Mouse (Mus musculus) hindbrain, embryonic 13.5 days (tissue): Measurements from ENCODE around the gene Lrrc46. TPM values are rescaled to one million over a fixed set of nuclear protein-coding genes. Genes with fewer than 3 reads are reported as not detected.
A peak's percentile ranks its signal among the peaks of the same experiment; 100 is the strongest.

Experiments
- ATAC-seq: fragments of 200-750 bp; cut with Nextera tagmentation; 2 replicates; pipeline ENCODE4 v1.8.0; 2017; ENCODE audit warnings: moderate TSS enrichment; ENCODE audit not compliant: low FRiP score
- H3K27ac ChIP-seq: fragments of 300-500 bp; sonication (generic); 2 replicates; pipeline ENCODE4 v1.5.1; 2015; ENCODE audit warnings: inconsistent platforms, mild to moderate bottlenecking, moderate library complexity
- H3K27me3 ChIP-seq: fragments of 300-500 bp; sonication (generic); 2 replicates; pipeline ENCODE4 v1.6.1; 2015; ENCODE audit warnings: mild to moderate bottlenecking, inconsistent platforms
- H3K36me3 ChIP-seq: fragments of 300-500 bp; sonication (generic); 2 replicates; pipeline ENCODE4 v1.6.1; 2015; ENCODE audit warnings: mild to moderate bottlenecking, inconsistent platforms
- H3K4me1 ChIP-seq: fragments of 300-500 bp; sonication (generic); replicated peaks from 2 replicates; pipeline ENCODE4 v1.6.1; 2015; ENCODE audit warnings: inconsistent platforms
- H3K4me2 ChIP-seq: fragments of 300-500 bp; sonication (generic); 2 replicates; pipeline ENCODE4 v1.6.1; 2015; ENCODE audit warnings: inconsistent platforms, mild to moderate bottlenecking, moderate library complexity
- H3K4me3 ChIP-seq: fragments of 300-500 bp; sonication (generic); 2 replicates; pipeline ENCODE4 v1.5.1; 2015; ENCODE audit warnings: mild to moderate bottlenecking, inconsistent platforms
- H3K9ac ChIP-seq: fragments of 300-500 bp; sonication (generic); 2 replicates; pipeline ENCODE4 v1.6.1; 2015; ENCODE audit warnings: mild to moderate bottlenecking, inconsistent platforms
- H3K9me3 ChIP-seq: fragments of 300-500 bp; sonication (generic); 2 replicates; pipeline ENCODE4 v1.6.1; 2016; ENCODE audit warnings: inconsistent platforms
- whole genome bisulfite sequencing: fragments of 180-500 bp; shearing (Covaris S2); methylation state at CpG from one replicate; pipeline ENCODE4 v1.1.7; 2015; 5-methylcytosine and 5-hydroxymethylcytosine counted together
- polyA plus RNA-seq: library from polyadenylated mRNA; unstranded; fragments of >200 nt; fragmentation: Nextera tagmentation; extraction: Ambion mirVana; gene quantifications from 2 replicates; pipeline ENCODE4 v1.2.1, GENCODE M21; 2015

Gene Lrrc46
- polyA plus RNA-seq, 1 experiment from 2014 or later, result 5.6 TPM

- H3K4me2 ChIP-seq, result peak overlapping the region; percentile 81
- H3K27me3 ChIP-seq, result no peaks in the 10 kb centered on the region
- H3K36me3 ChIP-seq, result peaks cover 16% of the 10 kb centered on the region
- no peak for ATAC-seq
- peaks cover 23% of the 10 kb centered on the region for H3K4me1 ChIP-seq
- H3K4me3 ChIP-seq, result peak overlapping the region; percentile 76
- WGBS, result 50% methylated on average over 12 of the region's 12 CpGs
- 0 out of 2 replicates have a peak overlapping the region, but pooled peaks have one; percentile 68 for H3K27ac ChIP-seq
- H3K9ac ChIP-seq, result peak overlapping the region; percentile 69
- no peaks in the 10 kb centered on the region for H3K9me3 ChIP-seq
Observed at GRCm38 (mm10) chr11:97040301-97041021, 746 bp downstream of the Lrrc46 start.

- no peaks in the 10 kb centered on the region for H3K27me3 ChIP-seq
- peaks cover 3% of the 10 kb centered on the region; the same call in 1 of the 2 replicates for H3K36me3 ChIP-seq
- ATAC-seq, result no peak
- H3K27ac ChIP-seq, result no peak overlapping the region
- 68% methylated on average over 7 of the region's 7 CpGs for WGBS
- no peak overlapping the region for H3K4me2 ChIP-seq
- no peaks in the 10 kb centered on the region for H3K9me3 ChIP-seq
- H3K4me1 ChIP-seq, result peaks cover 23% of the 10 kb centered on the region
- H3K9ac ChIP-seq, result no peak overlapping the region
- H3K4me3 ChIP-seq, result no peak overlapping the region
Observed at GRCm38 (mm10) chr11:97038881-97039280, 2.3 kb downstream of the Lrrc46 start.

- no peaks in the 10 kb centered on the region for H3K36me3 ChIP-seq
- peaks cover 7% of the 10 kb centered on the region for H3K4me1 ChIP-seq
- no peaks in the 10 kb centered on the region for H3K9me3 ChIP-seq
- no peaks in the 10 kb centered on the region for H3K27me3 ChIP-seq
- ATAC-seq, result no peak
- no peak overlapping the region for H3K4me3 ChIP-seq
- no peak overlapping the region for H3K9ac ChIP-seq
- WGBS, result 68% methylated on average over 5 of the region's 5 CpGs
- H3K4me2 ChIP-seq, result no peak overlapping the region
- no peak overlapping the region for H3K27ac ChIP-seq
Observed at GRCm38 (mm10) chr11:97036141-97036540, 5.1 kb downstream of the Lrrc46 start.

- H3K36me3 ChIP-seq, result no peaks in the 10 kb centered on the region
- H3K9me3 ChIP-seq, result no peaks in the 10 kb centered on the region
- H3K9ac ChIP-seq, result no peak overlapping the region
- H3K4me1 ChIP-seq, result peaks cover 10% of the 10 kb centered on the region
- WGBS, result 83% methylated on average over 4 of the region's 4 CpGs
- H3K4me3 ChIP-seq, result no peak overlapping the region
- no peaks in the 10 kb centered on the region for H3K27me3 ChIP-seq
- ATAC-seq, result no peak
- no peak overlapping the region for H3K4me2 ChIP-seq
- H3K27ac ChIP-seq, result no peak overlapping the region
Observed at GRCm38 (mm10) chr11:97033781-97034180, 7.4 kb downstream of the Lrrc46 start.

GRCm38 (mm10) chr11:97032499-97032898 lies 8.7 kb downstream of the Lrrc46 start:
- H3K4me2 ChIP-seq, result no peak overlapping the region
- WGBS, result 95% methylated on average over 4 of the region's 4 CpGs
- 0 out of 2 replicates have a peak overlapping the region, but pooled peaks have one; percentile 19 for H3K9ac ChIP-seq
- no peak for ATAC-seq
- H3K4me3 ChIP-seq, result no peak overlapping the region
- H3K27ac ChIP-seq, result no peak overlapping the region
- H3K27me3 ChIP-seq, result no peaks in the 10 kb centered on the region
- peaks cover 10% of the 10 kb centered on the region for H3K4me1 ChIP-seq
- H3K9me3 ChIP-seq, result no peaks in the 10 kb centered on the region
- no peaks in the 10 kb centered on the region for H3K36me3 ChIP-seq

- Histone ChIP-seq H3K4me2 (no peak overlapping the region), H3K9me3 (no peaks in the 10 kb centered on the region), H3K36me3 (no peaks in the 10 kb centered on the region), H3K27me3 (no peaks in the 10 kb centered on the region), H3K9ac (no peak overlapping the region), H3K4me1 (peaks cover 10% of the 10 kb centered on the region), H3K27ac (no peak overlapping the region), H3K4me3 (no peak overlapping the region)
- no peak for ATAC-seq
- 84% methylated on average over 12 of the region's 12 CpGs for WGBS
Observed at GRCm38 (mm10) chr11:97031977-97032376, 9.2 kb downstream of the Lrrc46 start.

- ATAC-seq, result no peak
- peaks cover 18% of the 10 kb centered on the region for H3K4me1 ChIP-seq
- H3K36me3 ChIP-seq, result no peaks in the 10 kb centered on the region
- 25% methylated on average over 15 of the region's 15 CpGs for WGBS
- H3K27me3 ChIP-seq, result peaks cover 4% of the 10 kb centered on the region
- H3K9me3 ChIP-seq, result no peaks in the 10 kb centered on the region
- peak overlapping the region; percentile 71 for H3K4me2 ChIP-seq
- peak overlapping the region; percentile 85 for H3K27ac ChIP-seq
- peak overlapping the region; percentile 82 for H3K9ac ChIP-seq
- peak overlapping the region; percentile 61 for H3K4me3 ChIP-seq
Observed at GRCm38 (mm10) chr11:97030426-97030825, 10.8 kb downstream of the Lrrc46 start.

- H3K4me1 ChIP-seq, result peaks cover 19% of the 10 kb centered on the region
- peak within 1 kb of the TSS; percentile 85 for H3K27ac ChIP-seq
- peaks cover 10% of the 10 kb centered on the region for H3K27me3 ChIP-seq
- peak; percentile 85 for ATAC-seq
- WGBS, result 2% methylated on average over 25 of the region's 25 CpGs
- H3K36me3 ChIP-seq, result no peaks in the 10 kb centered on the region
- peak within 1 kb of the TSS; percentile 61 for H3K4me3 ChIP-seq
- peak within 1 kb of the TSS; percentile 71 for H3K4me2 ChIP-seq
- no peaks in the 10 kb centered on the region for H3K9me3 ChIP-seq
- peak within 1 kb of the TSS; percentile 82 for H3K9ac ChIP-seq
Observed at GRCm38 (mm10) chr11:97029686-97030417, 11.4 kb downstream of the Lrrc46 start, which contains the start of gene Scrn2. Gene Scrn2, plus strand, starts transcription at chr11:97029938.

- Histone ChIP-seq H3K27me3 (peaks cover 50% of the 10 kb centered on the region), H3K4me3 (peak overlapping the region; percentile 20; the same call in 1 of the 2 replicates), H3K4me2 (peak overlapping the region; percentile 47), H3K27ac (0 out of 2 replicates have a peak overlapping the region, but pooled peaks have one; percentile 10), H3K4me1 (peaks cover 33% of the 10 kb centered on the region), H3K9me3 (no peaks in the 10 kb centered on the region), H3K9ac (peak overlapping the region; percentile 49), H3K36me3 (no peaks in the 10 kb centered on the region)
- no peak for ATAC-seq
- WGBS, result 1% methylated on average over 17 of the region's 17 CpGs
Observed at GRCm38 (mm10) chr11:97025721-97026344, 15.4 kb downstream of the Lrrc46 start.

GRCm38 (mm10) chr11:97024977-97025376 lies 16.2 kb downstream of the Lrrc46 start:
- no peak overlapping the region for H3K27ac ChIP-seq
- H3K27me3 ChIP-seq, result peaks cover 59% of the 10 kb centered on the region
- no peaks in the 10 kb centered on the region for H3K9me3 ChIP-seq
- no peak overlapping the region for H3K4me2 ChIP-seq
- H3K36me3 ChIP-seq, result no peaks in the 10 kb centered on the region
- H3K4me3 ChIP-seq, result no peak overlapping the region
- ATAC-seq, result no peak
- H3K9ac ChIP-seq, result no peak overlapping the region
- 19% methylated on average over 10 of the region's 10 CpGs for WGBS
- H3K4me1 ChIP-seq, result peaks cover 25% of the 10 kb centered on the region

- H3K36me3 ChIP-seq, result no peaks in the 10 kb centered on the region
- no peaks in the 10 kb centered on the region for H3K9me3 ChIP-seq
- H3K4me1 ChIP-seq, result peaks cover 34% of the 10 kb centered on the region
- peak overlapping the region; percentile 65 for H3K9ac ChIP-seq
- H3K4me2 ChIP-seq, result peak overlapping the region; percentile 69
- peak; percentile 48 for ATAC-seq
- H3K4me3 ChIP-seq, result peak overlapping the region; percentile 48
- WGBS, result under 1% methylated on average over 50 of the region's 50 CpGs
- H3K27me3 ChIP-seq, result peaks cover 86% of the 10 kb centered on the region
- no peak overlapping the region for H3K27ac ChIP-seq
Observed at GRCm38 (mm10) chr11:97021873-97022484, 19.2 kb downstream of the Lrrc46 start.
